Mouse (Mus musculus) thymus, adult 2 months (tissue): ENCODE data around the gene Hk1.

Experiments used
- CTCF ChIP-seq: fragments of 200-500 bp; IDR thresholded peaks from 2 replicates; pipeline ENCODE4 v1.5.1; 2012; ENCODE audit warnings: mild to moderate bottlenecking, control low read depth, low read length, moderate library complexity, borderline replicate concordance; ENCODE audit not compliant: control insufficient read depth, poor library complexity, insufficient read depth; ENCODE audit errors: extremely low read depth
- POLR2A ChIP-seq: fragments of 200-500 bp; IDR thresholded peaks from 2 replicates; pipeline ENCODE4 v1.6.1; 2012; ENCODE audit warnings: mild to moderate bottlenecking, low read length, control low read depth, moderate library complexity; ENCODE audit not compliant: control insufficient read depth, poor library complexity, insufficient read depth; ENCODE audit errors: extremely low read depth

- no peak for TF ChIP-seq CTCF
- TF ChIP-seq POLR2A, result no peak
These were observed 135.6 kb downstream of the Hk1 start for GRCm38 (mm10) chr10:62244067-62244466.
